Mouse (Mus musculus): ENCODE results near the gene Polr2l. TPM values are rescaled to one million over a fixed set of nuclear protein-coding genes. Genes with fewer than 3 reads are reported as not detected.

The Polr2l gene
- total RNA-seq, 2 experiments from 2014 or later, result 58.3 to 59.7 TPM

GRCm38 (mm10) chr7:141484186-141485120, 9.5 kb upstream of the Polr2l start:
- DNase-seq, result no peak

- no peak for DNase-seq
These were observed 8.3 kb upstream of the Polr2l start for GRCm38 (mm10) chr7:141483114-141483653.

- DNase-seq, result no peak
These were observed 7.6 kb upstream of the Polr2l start for GRCm38 (mm10) chr7:141482531-141483024.

GRCm38 (mm10) chr7:141481498-141482401, 6.8 kb upstream of the Polr2l start:
- DNase-seq, result peak; percentile 51

GRCm38 (mm10) chr7:141480842-141481497, 6.0 kb upstream of the Polr2l start:
- DNase-seq, result peak; percentile 73

GRCm38 (mm10) chr7:141478270-141478748, 3.4 kb upstream of the Polr2l start:
- no peak for DNase-seq

- DNase-seq, result no peak
These were observed 2.8 kb upstream of the Polr2l start for GRCm38 (mm10) chr7:141477578-141478269.

- DNase-seq, result no peak
These were observed 2.0 kb upstream of the Polr2l start for GRCm38 (mm10) chr7:141476981-141477370.

- DNase-seq, result peak; percentile 91
These were observed 1.5 kb upstream of the Polr2l start for GRCm38 (mm10) chr7:141476226-141476980.

GRCm38 (mm10) chr7:141475805-141476158, 850 bp upstream of the Polr2l start:
- no peak for DNase-seq

- DNase-seq, result no peak
These were observed 772 bp downstream of the Polr2l start for GRCm38 (mm10) chr7:141474160-141474559.

GRCm38 (mm10) chr7:141472763-141473162, 2.2 kb downstream of the Polr2l start:
- DNase-seq, result no peak

- no peak for DNase-seq
These were observed 2.7 kb downstream of the Polr2l start for GRCm38 (mm10) chr7:141472226-141472625.

- no peak for DNase-seq
These were observed 3.7 kb downstream of the Polr2l start for GRCm38 (mm10) chr7:141471236-141471635.

GRCm38 (mm10) chr7:141470637-141470944, 4.3 kb downstream of the Polr2l start:
- DNase-seq, result no peak

- DNase-seq, result no peak
These were observed 4.9 kb downstream of the Polr2l start for GRCm38 (mm10) chr7:141469901-141470636.

- no peak for DNase-seq
These were observed 5.6 kb downstream of the Polr2l start for GRCm38 (mm10) chr7:141469352-141469751.

GRCm38 (mm10) chr7:141468522-141469211, 6.3 kb downstream of the Polr2l start:
- peak; percentile 88 for DNase-seq

GRCm38 (mm10) chr7:141468164-141468521, 6.8 kb downstream of the Polr2l start:
- no peak for DNase-seq
